Mouse (Mus musculus) heart, postnatal 14 days (tissue): ENCODE results near the gene Tbc1d16. TPM values are rescaled to one million over a fixed set of nuclear protein-coding genes. Genes with fewer than 3 reads are reported as not detected.
"Not testable (repeated sequence)": the region's sequence is repeated elsewhere in the genome, so short reads cannot be mapped to it uniquely, and the experiment has no call there.

Source experiments
- DNase-seq, 2 experiments: peaks; one replicate each; pipeline ENCODE4 v3.0.0; 2021 to 2022
- intact Hi-C: fragments of 180-260 bp; cut with DNase I; formaldehyde crosslinking; loops from one replicate; pipeline ENCODE4 v1.15.1; 2025
- long read RNA-seq, 2 experiments: library from polyadenylated mRNA; stranded (forward); transcript quantifications; one replicate each; pipeline ENCODE4 v2.0.0; 2021
- total RNA-seq, 2 experiments: library from RNA; stranded (reverse); gene quantifications; 2 replicates each; pipeline ENCODE4 v1.2.3; 2021

The Tbc1d16 gene
- total RNA-seq, result 10 to 100 TPM; 68.5 to 68.7 TPM
- long read RNA-seq, experiment 1, full-length matches to known transcripts, result 1 of 34 reads
- long read RNA-seq, experiment 1, partial matches to known transcripts, result 0 of 34 reads
- long read RNA-seq, experiment 1, other reads (novel, unspliced or antisense), result 33 of 34 reads
- long read RNA-seq, experiment 2, partial matches to known transcripts, result 0 of 17 reads
- long read RNA-seq, experiment 2, other reads (novel, unspliced or antisense), result 17 of 17 reads

GRCm38 (mm10) chr11:119228091-119228781 lies at the start of gene Tbc1d16, which contains the start of gene Ccdc40:
TSS of gene Tbc1d16 (minus strand) at chr11:119228499.
TSS of gene Ccdc40 (plus strand) at chr11:119228572.
- DNase-seq, result peak; percentile 84 to 85
- intact Hi-C loops, result no loop called here

DNA sequence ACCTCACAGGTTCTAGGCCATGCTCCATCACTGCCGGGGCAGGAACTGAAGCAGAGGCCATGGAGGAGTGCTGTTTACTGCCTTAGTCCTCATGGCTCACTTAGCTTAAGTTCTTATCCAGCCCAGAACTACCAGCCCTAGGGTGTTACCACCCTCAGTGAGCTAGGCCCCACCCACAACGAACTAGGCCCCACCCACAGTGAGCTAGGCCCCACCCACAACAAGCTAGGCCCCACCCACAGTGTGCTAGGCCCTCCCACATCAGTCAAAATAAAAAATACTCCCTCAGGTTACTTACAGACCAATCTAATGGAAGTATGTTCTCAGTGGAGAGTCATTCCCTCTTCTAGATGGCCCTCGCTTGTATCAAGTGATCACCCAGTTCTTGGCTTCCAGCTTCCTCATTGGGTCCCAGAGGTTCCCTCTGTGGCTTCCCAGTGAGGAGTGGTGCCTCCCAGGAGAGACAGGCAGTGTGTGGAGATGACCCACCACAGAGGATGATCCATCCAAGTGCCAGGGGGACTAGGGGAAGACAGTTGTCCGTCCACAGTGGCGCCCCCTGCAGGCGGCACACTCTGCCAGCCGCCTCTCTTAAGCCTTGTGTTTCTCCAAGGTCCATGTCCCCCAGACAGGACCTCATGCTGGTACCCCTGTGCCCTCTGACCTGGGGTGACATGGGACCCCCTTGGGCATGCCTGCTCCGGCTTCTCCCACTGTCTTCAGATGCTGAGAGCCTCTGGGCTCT lies 45.1 kb upstream of the Tbc1d16 start:
- no peak for DNase-seq
- intact Hi-C loops, result no loop called here

- DNase-seq, intact Hi-C loops: not testable (repeated sequence)
Observed at GRCm38 (mm10) chr11:119272492-119272891, 44.2 kb upstream of the Tbc1d16 start.

DNA sequence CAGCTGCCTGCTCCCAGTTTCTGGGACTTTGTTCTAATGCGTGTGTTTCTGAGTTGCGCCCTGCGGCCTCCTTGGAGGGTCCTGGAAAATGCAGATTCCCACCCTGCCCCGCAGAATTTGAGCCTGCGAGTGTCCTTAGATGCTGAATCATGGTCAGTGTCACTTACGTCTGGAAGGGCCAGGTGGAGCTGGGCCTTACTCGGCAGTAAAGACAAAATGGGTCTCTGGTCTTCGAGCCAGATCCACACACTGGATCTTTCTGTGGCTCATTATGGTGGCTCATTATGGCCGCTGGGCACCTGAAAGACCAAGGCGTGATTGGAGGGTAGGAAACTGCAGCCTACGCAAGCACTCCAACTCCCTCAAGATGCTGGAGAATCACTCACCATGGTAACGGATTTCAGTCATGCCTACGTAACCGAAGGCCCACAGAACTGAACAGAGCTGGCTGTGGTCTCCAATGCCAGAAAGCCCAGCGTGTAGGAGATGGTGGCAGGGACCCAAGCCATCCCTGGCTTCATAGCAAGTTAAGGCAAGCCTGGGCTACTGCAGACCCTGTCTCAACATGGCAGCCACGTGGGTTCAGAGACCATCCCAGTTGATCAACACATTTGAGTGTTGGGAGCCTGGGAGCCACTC lies 40.4 kb upstream of the Tbc1d16 start:
- intact Hi-C loops, result no loop called here

DNA sequence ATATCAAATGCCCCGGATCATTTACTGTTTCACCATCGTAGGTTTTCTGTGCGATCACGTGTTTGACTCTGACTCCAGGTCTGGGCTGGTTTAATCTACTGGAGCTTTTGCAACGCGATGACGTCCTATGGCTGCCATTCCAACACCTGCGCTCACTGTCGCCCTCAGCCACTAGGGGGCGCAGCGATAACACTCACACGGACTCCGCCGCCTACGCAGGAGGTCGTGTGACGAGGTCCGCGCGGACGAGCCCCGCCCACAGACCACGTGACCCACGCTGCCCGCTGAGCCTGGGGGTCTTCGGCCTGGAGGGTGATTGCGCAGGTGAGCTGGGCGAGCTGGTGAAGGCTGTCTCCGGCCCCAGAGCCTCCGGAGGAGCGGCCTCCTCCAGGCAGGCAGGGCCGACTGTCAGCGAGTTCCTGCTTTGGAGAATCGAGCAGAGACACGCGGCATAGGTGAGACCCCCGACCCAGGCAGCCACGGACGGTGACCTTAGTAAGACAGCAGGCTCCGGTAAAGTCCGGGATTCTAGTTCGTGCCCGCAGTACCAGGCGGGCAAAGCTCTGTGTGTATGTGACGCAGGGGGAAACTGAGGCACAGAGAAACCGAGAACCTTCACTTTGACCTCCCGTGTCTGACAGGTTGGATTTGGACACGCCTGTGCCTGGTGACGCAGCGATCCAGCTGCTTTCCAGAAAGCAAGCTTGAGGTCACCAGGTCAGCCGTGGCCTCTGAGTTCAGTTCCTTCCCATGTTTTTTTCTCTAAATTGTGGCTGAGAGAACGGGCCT lies 39.7 kb upstream of the Tbc1d16 start, which contains the start of gene Gaa:
Gaa (plus strand) TSS at position 120 of the 789 bp plus-strand sequence.
- DNase-seq, result peak; percentile 95 to 98
- intact Hi-C loops, result no loop called here

More for the DNA sequence above, 40.4 kb upstream of the Tbc1d16 start:
- DNase-seq, result no peak

- peak; percentile 37 to 51 for DNase-seq
- intact Hi-C loops, result no loop called here
Observed at GRCm38 (mm10) chr11:119267241-119267674, 39.0 kb upstream of the Tbc1d16 start.

GRCm38 (mm10) chr11:119265811-119266210 lies 37.5 kb upstream of the Tbc1d16 start:
- DNase-seq, result no peak
- intact Hi-C loops, result no loop called here

DNA sequence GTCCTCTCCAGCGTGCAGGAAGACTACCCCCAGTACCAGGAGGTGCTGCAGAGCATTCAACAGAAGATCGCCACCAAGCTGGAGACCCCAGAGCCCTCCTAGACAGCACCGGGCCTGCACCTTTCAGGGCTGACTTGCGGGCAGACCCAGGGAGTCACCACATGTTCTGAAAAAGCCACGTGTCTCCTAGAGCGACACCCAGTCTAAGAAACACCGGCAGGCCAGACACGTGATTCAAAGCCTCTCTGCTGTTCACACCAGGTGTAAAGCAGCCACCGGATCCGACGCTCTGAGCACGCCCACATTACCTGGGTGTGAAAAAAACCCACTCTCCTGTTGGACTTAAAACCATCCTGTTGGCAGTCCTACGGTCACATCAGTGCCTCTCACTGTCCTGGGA lies 36.1 kb upstream of the Tbc1d16 start:
- DNase-seq, result no peak
- intact Hi-C loops, result no loop called here

DNA sequence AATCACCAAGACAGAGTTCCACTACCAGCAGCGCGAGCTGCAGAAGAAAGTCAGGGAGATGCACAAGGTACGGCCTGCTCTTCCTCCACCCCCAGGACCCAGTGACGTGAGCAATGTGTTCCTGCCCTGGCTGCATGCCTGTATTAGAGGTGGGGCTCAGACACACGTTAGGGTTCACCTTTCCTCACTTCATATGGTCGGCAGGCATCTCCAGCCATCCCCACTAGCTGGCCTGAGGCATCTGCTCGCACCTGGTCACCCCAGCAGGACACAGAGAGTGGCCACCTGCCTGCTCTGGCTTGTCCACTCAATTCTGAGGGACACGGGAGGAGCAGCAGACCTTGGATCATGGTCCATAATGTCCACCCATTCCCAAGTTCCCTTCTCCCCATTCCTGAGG lies 31.7 kb upstream of the Tbc1d16 start:
- intact Hi-C loops, result no loop called here
- no peak for DNase-seq

DNA sequence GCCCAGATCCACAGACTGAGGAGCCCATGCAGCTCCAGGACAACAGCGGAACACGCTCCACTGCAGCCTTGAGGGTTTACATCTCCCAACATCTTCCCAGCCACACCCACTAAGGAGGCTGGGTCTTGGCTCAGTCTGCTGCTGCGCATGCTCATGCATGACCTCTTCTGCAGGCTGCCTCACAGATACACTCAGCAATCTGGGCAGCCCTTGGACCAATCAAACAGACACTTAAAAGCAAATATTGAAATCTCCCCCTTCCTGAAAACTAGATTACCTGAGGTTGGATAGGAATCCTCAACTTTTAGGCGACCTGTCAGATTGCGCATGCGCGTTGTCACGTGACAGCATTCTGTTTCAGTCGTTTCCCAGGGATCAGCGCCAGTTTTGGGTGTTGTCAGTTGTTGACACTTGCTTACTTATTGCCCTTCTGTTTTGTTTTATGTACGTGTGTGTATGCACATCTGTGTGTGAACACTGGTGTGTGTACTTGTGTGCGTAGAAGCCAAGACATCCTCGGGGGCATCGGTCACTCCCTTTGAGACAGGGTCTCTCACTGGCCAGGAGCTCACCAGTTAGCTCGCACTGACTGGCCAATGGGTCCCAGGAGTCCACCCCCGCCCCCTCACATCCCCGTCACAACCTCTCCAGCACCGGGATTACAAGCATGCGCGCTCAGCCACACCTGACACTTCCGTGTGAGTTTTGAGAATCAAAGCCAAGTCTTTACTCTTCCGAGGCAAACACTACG lies 30.4 kb upstream of the Tbc1d16 start:
- DNase-seq, result peak; percentile 63 to 66
- intact Hi-C loops, result no loop called here

DNA sequence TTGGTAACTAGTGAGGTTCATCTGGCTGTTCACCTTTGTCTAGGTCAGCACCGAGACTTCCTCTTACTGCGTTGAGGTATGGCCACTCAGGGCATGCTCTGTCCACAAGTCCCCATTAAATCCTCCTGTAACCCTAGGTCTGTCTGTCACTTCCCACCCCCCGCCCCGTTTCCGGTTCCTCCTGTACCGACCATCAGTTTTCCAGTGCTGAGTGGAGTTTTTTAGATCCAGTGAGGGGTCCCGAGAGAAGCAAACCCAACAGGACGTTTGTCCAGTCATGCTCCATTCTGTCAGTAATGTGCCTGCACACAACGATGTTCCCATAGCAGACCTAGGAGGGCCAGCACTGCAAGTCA lies 29.9 kb upstream of the Tbc1d16 start:
- intact Hi-C loops, result no loop called here
- DNase-seq, result no peak

GRCm38 (mm10) chr11:119256557-119256956 lies 28.3 kb upstream of the Tbc1d16 start:
- intact Hi-C loops, DNase-seq: not testable (repeated sequence)

- intact Hi-C loops, result no loop called here
- DNase-seq, result peak; percentile 36 to 56
Observed at GRCm38 (mm10) chr11:119252854-119253541, 24.7 kb upstream of the Tbc1d16 start.

GRCm38 (mm10) chr11:119250998-119251397 lies 22.7 kb upstream of the Tbc1d16 start:
- intact Hi-C loops, result no loop called here

GRCm38 (mm10) chr11:119249011-119249410 lies 20.7 kb upstream of the Tbc1d16 start:
- intact Hi-C loops, result loop anchor here (2.0 kb wide), 1 partner anchor 42 kb away; no protein-coding TSS in a partner anchor
- peak; percentile 54 to 84 for DNase-seq

More at GRCm38 (mm10) chr11:119250998-119251397, 22.7 kb upstream of the Tbc1d16 start:
- DNase-seq, result no peak

DNA sequence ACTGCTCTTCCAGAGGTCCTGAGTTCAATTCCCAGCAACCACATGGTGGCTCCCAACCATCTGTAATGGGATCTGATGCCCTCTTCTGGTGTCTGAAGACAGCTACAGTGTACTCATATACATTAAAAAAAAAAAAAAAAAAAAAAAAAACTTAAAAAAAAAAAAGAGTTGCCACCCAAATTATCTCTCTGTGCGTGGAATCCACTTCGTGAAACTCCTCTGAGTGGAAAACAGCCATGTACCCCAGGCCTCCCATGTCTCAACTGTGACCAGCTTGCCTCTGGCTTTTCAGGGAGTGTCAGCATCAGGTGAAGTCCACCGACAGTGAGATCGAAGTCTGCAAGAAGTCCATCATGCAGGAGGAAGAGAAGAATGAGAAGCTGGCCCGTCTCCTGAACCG lies 17.2 kb upstream of the Tbc1d16 start:
- DNase-seq, intact Hi-C loops: not testable (repeated sequence)

DNA sequence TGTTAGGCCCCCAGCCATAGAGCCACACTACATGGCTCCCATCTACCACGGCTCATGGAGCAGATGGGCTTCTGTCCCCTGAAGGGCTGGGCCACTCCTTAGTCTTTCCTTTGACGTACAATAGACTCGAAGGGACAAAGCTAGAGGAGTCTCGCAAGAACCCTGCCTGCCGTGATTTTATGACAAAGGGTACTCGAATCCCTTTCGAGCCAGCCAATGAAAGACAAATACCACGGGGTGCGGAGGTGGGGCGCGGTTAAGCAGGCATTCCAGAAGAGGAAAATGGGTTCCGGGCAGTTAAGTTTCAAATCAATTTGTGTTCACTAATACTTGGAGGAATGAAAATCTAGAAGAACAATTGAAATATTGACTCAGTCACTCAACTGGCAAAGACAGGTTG lies 11.2 kb upstream of the Tbc1d16 start:
- no peak for DNase-seq

GRCm38 (mm10) chr11:119238305-119238721 lies 10.0 kb upstream of the Tbc1d16 start:
- intact Hi-C loops, result loop anchor here (5.0 kb wide), 1 partner anchor 36 kb away; no protein-coding TSS in a partner anchor
- DNase-seq, result peak; percentile 53 to 62

More for the DNA sequence above, 11.2 kb upstream of the Tbc1d16 start:
- intact Hi-C loops, result loop anchor here (5.0 kb wide), 1 partner anchor 37 kb away; no protein-coding TSS in a partner anchor
